In the genomic region with DNA sequence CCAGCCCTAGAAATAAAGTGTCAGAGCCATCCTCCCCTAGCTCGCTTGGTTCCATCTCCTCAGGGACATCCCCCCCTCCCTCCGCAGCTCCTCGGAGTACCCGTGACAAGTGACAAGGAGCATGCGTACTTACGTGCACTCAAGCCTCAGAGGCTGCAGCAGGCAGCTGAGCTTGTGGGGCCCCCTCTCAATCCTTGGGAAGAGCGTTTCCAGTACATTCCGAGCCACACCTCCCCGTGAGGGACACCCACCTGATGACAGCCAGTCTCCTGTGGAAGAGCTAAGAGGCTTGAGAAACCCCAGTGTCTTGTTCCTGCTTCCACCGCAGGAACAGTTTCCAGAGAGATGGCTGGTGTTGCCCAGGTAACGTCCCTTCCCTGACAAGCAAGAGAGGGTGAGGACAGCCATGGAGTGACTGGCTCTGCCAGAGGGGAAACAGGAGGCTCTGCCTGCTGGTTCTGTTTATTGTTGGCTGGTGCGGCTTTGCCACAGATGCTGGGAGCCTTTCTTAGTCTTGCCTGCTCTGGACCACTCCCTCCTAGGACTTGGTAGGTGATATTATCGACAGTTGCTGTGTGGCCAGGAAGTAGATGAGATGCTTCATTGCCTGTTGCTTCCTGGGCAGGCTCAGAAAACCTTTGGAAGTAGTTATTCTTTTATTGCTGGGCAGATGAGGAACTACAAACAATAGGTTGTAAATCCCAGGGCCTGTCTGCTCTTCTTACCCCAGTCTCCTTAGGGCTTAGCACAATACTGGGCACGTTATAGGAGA, we compare ENCODE assay signal across 10 mouse cellular contexts.
DNase-seq lines count a peak whose midpoint lies in the region; ATAC-seq lines count a peak whose summit lies in the region.
"Had no signal": no experiment of that assay in that cellular context is flagged by ENCODE, and none has a peak within 500 bp of the region (broad histone marks: within the 10 kb centered on the region; RNA-seq: fewer than 3 reads in every experiment).

No protein-coding gene starts in this region.

- 39% methylated on average over 14 of the region's 14 CpGs for WGBS in embryonic facial prominence, embryonic 12.5 days
- WGBS in intestine, embryonic 15.5 days, result 10% methylated on average over 14 of the region's 14 CpGs
- 28% methylated on average over 14 of the region's 14 CpGs for WGBS in neural tube, embryonic 13.5 days

- ATAC-seq in embryonic facial prominence, embryonic 12.5 days (ENCODE audit: insufficient number of reproducible peaks, insufficient read depth, low FRiP score, low TSS enrichment), result peak; percentile 25; the same call in 1 of the 2 replicates
- peak; percentile 63 for ATAC-seq in intestine, embryonic 15.5 days
- ATAC-seq in neural tube, embryonic 13.5 days (ENCODE audit: low read depth), result 0 out of 2 replicates have a peak, but pooled peaks have one; percentile 12

- peak overlapping the region; percentile 37; the same call in 1 of the 2 replicates for H3K27ac ChIP-seq in embryonic facial prominence, embryonic 12.5 days
- peak overlapping the region; percentile 59 for H3K27ac ChIP-seq in intestine, embryonic 15.5 days
- H3K27ac ChIP-seq in neural tube, embryonic 13.5 days (replicated peaks), result peak overlapping the region; percentile 69

- H3K9ac ChIP-seq in embryonic facial prominence, embryonic 12.5 days, result no peak overlapping the region
- no peak overlapping the region for H3K9ac ChIP-seq in intestine, embryonic 15.5 days
- no peak overlapping the region for H3K9ac ChIP-seq in neural tube, embryonic 13.5 days

- peaks cover 25% of the 10 kb centered on the region for H3K4me1 ChIP-seq in embryonic facial prominence, embryonic 12.5 days
- peaks cover 28% of the 10 kb centered on the region for H3K4me1 ChIP-seq in intestine, embryonic 15.5 days (replicated peaks)
- H3K4me1 ChIP-seq in neural tube, embryonic 13.5 days (replicated peaks), result peaks cover 72% of the 10 kb centered on the region

- H3K9me3 ChIP-seq in embryonic facial prominence, embryonic 12.5 days, result no peaks in the 10 kb centered on the region
- H3K9me3 ChIP-seq in intestine, embryonic 15.5 days, result no peaks in the 10 kb centered on the region
- H3K9me3 ChIP-seq in neural tube, embryonic 13.5 days, result no peaks in the 10 kb centered on the region

- H3K27me3 ChIP-seq in embryonic facial prominence, embryonic 12.5 days, result no peaks in the 10 kb centered on the region
- no peaks in the 10 kb centered on the region for H3K27me3 ChIP-seq in intestine, embryonic 15.5 days (replicated peaks)
- no peaks in the 10 kb centered on the region for H3K27me3 ChIP-seq in neural tube, embryonic 13.5 days

- peak; percentile 40 for DNase-seq in kidney, adult 11 months
- no peak for DNase-seq in kidney, postnatal 14 days
- DNase-seq in spleen, postnatal 4 days (ENCODE audit: low spot score in 2 of 2), result no peak
- no peak for DNase-seq in natural killer cell, adult 2 months (ENCODE audit: low spot score in 2 of 2)
- no peak for DNase-seq in gastrocnemius, postnatal 25 days
- DNase-seq: cerebellum, postnatal 36 days; liver had no signal

- no peaks in the 10 kb centered on the region for H3K36me3 ChIP-seq in embryonic facial prominence, embryonic 12.5 days
- no peaks in the 10 kb centered on the region for H3K36me3 ChIP-seq in intestine, embryonic 15.5 days
- H3K36me3 ChIP-seq in neural tube, embryonic 13.5 days, result no peaks in the 10 kb centered on the region

- no peak overlapping the region for H3K4me3 ChIP-seq in embryonic facial prominence, embryonic 12.5 days
- no peak overlapping the region for H3K4me3 ChIP-seq in intestine, embryonic 15.5 days (replicated peaks)
- H3K4me3 ChIP-seq in neural tube, embryonic 13.5 days, result no peak overlapping the region

- H3K4me2 ChIP-seq in embryonic facial prominence, embryonic 12.5 days (replicated peaks), result peak overlapping the region; percentile 7; the same call in 1 of the 2 replicates
- peak overlapping the region; percentile 38 for H3K4me2 ChIP-seq in intestine, embryonic 15.5 days (replicated peaks)
- H3K4me2 ChIP-seq in neural tube, embryonic 13.5 days, result peak overlapping the region; percentile 28

Comparison
In these comparisons a context has a peak if more than half of its experiments do, and no peak if none do; other contexts are left out.
1. ATAC-seq: peak in every context shown above with its lines; median percentile 63 in intestine, embryonic 15.5 days; 25 in embryonic facial prominence, embryonic 12.5 days; 12 in neural tube, embryonic 13.5 days.